In the genomic region with DNA sequence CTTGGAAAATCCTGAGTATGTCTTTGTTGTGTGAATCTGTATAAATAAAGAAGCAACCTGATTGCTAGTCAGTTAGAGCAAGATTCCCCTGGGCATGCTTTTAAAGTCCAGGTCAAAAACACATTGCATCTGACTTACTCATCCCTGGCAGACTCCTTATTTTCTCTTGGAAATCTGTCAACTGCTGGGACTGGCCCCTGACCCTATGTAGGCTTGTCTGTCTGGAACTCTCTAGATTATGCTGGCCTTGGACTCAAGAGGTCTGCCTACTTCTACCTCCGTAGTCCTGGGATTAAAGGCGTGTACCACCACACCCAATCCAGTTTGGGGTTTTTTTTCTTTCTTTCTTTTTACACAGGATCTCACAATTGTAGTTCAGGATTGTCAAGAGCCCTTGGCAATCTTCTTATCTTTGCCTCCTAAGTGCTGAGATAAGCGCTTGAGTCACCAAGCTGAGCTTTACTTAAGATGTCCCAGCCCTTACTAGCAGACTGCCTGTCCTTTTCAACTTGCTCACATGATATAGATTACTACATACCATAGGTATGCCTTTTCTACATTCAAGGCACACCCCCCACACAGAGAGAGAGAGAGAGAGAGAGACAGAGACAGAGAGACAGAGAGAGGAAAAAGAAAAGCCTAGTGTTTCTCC, we compare ENCODE assay signal across 13 mouse cellular contexts. TPM values are rescaled to one million over a fixed set of nuclear protein-coding genes. Genes with fewer than 3 reads are reported as not detected.
DNase-seq lines count a peak whose midpoint lies in the region; ATAC-seq and TF ChIP-seq lines count a peak whose summit lies in the region.
"Had no signal": no experiment of that assay in that cellular context is flagged by ENCODE, and none has a peak within 500 bp of the region (broad histone marks: within the 10 kb centered on the region; RNA-seq: fewer than 3 reads in every experiment).

No protein-coding gene starts in this region.

- H3K4me3 ChIP-seq in heart, embryonic 13.5 days = no peak overlapping the region
- no peak overlapping the region for H3K4me3 ChIP-seq in forebrain, embryonic 13.5 days
- no peak overlapping the region for H3K4me3 ChIP-seq in liver, postnatal 0 days (ENCODE audit: low read depth, low read length)
- H3K4me3 ChIP-seq in hindbrain, embryonic 11.5 days (ENCODE audit: low read depth, low read length) = no peak overlapping the region

- 0 out of 2 replicates have a peak overlapping the region, but pooled peaks have one; percentile 26 for H3K27ac ChIP-seq in heart, embryonic 13.5 days (replicated peaks)
- H3K27ac ChIP-seq in forebrain, embryonic 13.5 days = no peak overlapping the region
- H3K27ac ChIP-seq in liver, postnatal 0 days (ENCODE audit: low read depth) = no peak overlapping the region
- no peak overlapping the region for H3K27ac ChIP-seq in hindbrain, embryonic 11.5 days (ENCODE audit: low read depth, low read length)

- H3K4me2 ChIP-seq in heart, embryonic 13.5 days = no peak overlapping the region
- no peak overlapping the region for H3K4me2 ChIP-seq in forebrain, embryonic 13.5 days
- H3K4me2 ChIP-seq in liver, postnatal 0 days (ENCODE audit: low read depth, low read length) = no peak overlapping the region
- no peak overlapping the region for H3K4me2 ChIP-seq in hindbrain, embryonic 11.5 days (replicated peaks; ENCODE audit: low read depth, low read length)
- H3K4me2 ChIP-seq: liver, embryonic 11.5 days had no signal

- TF ChIP-seq CTCF in liver, postnatal 0 days (IDR thresholded peaks at IDR 0.05; ENCODE audit: low read depth) = no peak

- DNase-seq in heart, postnatal 10 days = no peak
- DNase-seq in 3134 (ENCODE audit: extremely low read depth, insufficient read length, low spot score) = peak; percentile 7
- DNase-seq in Muller cell, postnatal 12 days (ENCODE audit: inconsistent ontology term) = peak; percentile 61
- DNase-seq in lung, postnatal 10 days = peak; percentile 45
- DNase-seq in liver, postnatal 0 days = no peak
- no peak for DNase-seq in hindbrain, embryonic 11.5 days (ENCODE audit: low spot score)
- DNase-seq: adrenal gland, postnatal 25 days; layer of hippocampus, adult 9-11 months; right cerebral cortex, postnatal 4 days had no signal

- intact Hi-C loops in heart, postnatal 10 days (cut with DNase I) = no loop called here

- no peak for TF ChIP-seq EP300 in liver, postnatal 0 days (IDR thresholded peaks at IDR 0.05; ENCODE audit: low read depth)

- peaks cover 25% of the 10 kb centered on the region for H3K4me1 ChIP-seq in heart, embryonic 13.5 days
- no peaks in the 10 kb centered on the region for H3K4me1 ChIP-seq in forebrain, embryonic 13.5 days
- H3K4me1 ChIP-seq in liver, postnatal 0 days (ENCODE audit: insufficient read depth) = no peaks in the 10 kb centered on the region; the same call in 1 of the 2 replicates
- H3K4me1 ChIP-seq in hindbrain, embryonic 11.5 days (replicated peaks; ENCODE audit: control insufficient read depth, insufficient read depth, low read length) = no peaks in the 10 kb centered on the region

- H3K27me3 ChIP-seq in heart, embryonic 13.5 days (replicated peaks) = no peaks in the 10 kb centered on the region
- no peaks in the 10 kb centered on the region for H3K27me3 ChIP-seq in forebrain, embryonic 13.5 days
- no peaks in the 10 kb centered on the region for H3K27me3 ChIP-seq in liver, postnatal 0 days (ENCODE audit: insufficient read depth, low read length)
- no peaks in the 10 kb centered on the region for H3K27me3 ChIP-seq in hindbrain, embryonic 11.5 days (ENCODE audit: control insufficient read depth, insufficient read depth, low read length)

- WGBS in heart, embryonic 13.5 days = 25% methylated on average over 3 of the region's 3 CpGs
- 90% methylated on average over 3 of the region's 3 CpGs for WGBS in forebrain, embryonic 13.5 days
- WGBS in liver, postnatal 0 days (ENCODE audit: insufficient replicate concordance) = 54% methylated on average over 3 of the region's 3 CpGs
- 80% methylated on average over 3 of the region's 3 CpGs for WGBS in hindbrain, embryonic 11.5 days

- H3K9ac ChIP-seq in heart, embryonic 13.5 days = no peak overlapping the region
- H3K9ac ChIP-seq in forebrain, embryonic 13.5 days = no peak overlapping the region
- H3K9ac ChIP-seq in liver, postnatal 0 days (replicated peaks) = no peak overlapping the region
- no peak overlapping the region for H3K9ac ChIP-seq in hindbrain, embryonic 11.5 days (ENCODE audit: low read depth, low read length)

- H3K9me3 ChIP-seq in heart, embryonic 13.5 days = no peaks in the 10 kb centered on the region
- H3K9me3 ChIP-seq in forebrain, embryonic 13.5 days (replicated peaks) = no peaks in the 10 kb centered on the region
- no peaks in the 10 kb centered on the region for H3K9me3 ChIP-seq in liver, postnatal 0 days (ENCODE audit: low read length)
- no peaks in the 10 kb centered on the region for H3K9me3 ChIP-seq in hindbrain, embryonic 11.5 days (ENCODE audit: control insufficient read depth, low read length)

- no peak for ATAC-seq in heart, embryonic 13.5 days (ENCODE audit: extremely low read depth, insufficient number of reproducible peaks, low FRiP score, low TSS enrichment)
- no peak for ATAC-seq in forebrain, embryonic 13.5 days
- ATAC-seq in liver, postnatal 0 days = no peak
- no peak for ATAC-seq in hindbrain, embryonic 11.5 days (ENCODE audit: low FRiP score)
- ATAC-seq: hindbrain, embryonic 16.5 days had no signal

- no peaks in the 10 kb centered on the region for H3K36me3 ChIP-seq in heart, embryonic 13.5 days
- H3K36me3 ChIP-seq in forebrain, embryonic 13.5 days (ENCODE audit: poor library complexity, severe bottlenecking) = no peaks in the 10 kb centered on the region
- no peaks in the 10 kb centered on the region for H3K36me3 ChIP-seq in liver, postnatal 0 days (replicated peaks; ENCODE audit: insufficient read depth, low read length)
- no peaks in the 10 kb centered on the region for H3K36me3 ChIP-seq in hindbrain, embryonic 11.5 days (ENCODE audit: control insufficient read depth, insufficient read depth, low read length)

RNA-seq across cellular contexts. Expression of gene Ypel5, which starts 8.1 kb away (rescaled TPM):
- 63.9 and 66.8 TPM in 2 replicates for polyA plus RNA-seq in heart, embryonic 13.5 days (2015; fragmentation: Nextera tagmentation; extraction: Ambion mirVana)
- total RNA-seq in heart, postnatal 10 days (2021) = 10 to 100 TPM; 38.4 to 46.2 TPM
- polyA plus RNA-seq in forebrain, embryonic 13.5 days (2015; fragmentation: Nextera tagmentation; extraction: Ambion mirVana) = 86.1 and 90.3 TPM in 2 replicates
- 59.4 and 59.7 TPM in 2 replicates for polyA plus RNA-seq in liver, postnatal 0 days (2015; fragmentation: Nextera tagmentation; extraction: Ambion mirVana)
- polyA plus RNA-seq in hindbrain, embryonic 11.5 days (2014; fragmentation: Nextera tagmentation; extraction: Ambion mirVana) = 79.3 and 80.4 TPM in 2 replicates

Comparison
In these comparisons a context has a peak if more than half of its experiments do, and no peak if none do; other contexts are left out.
1. DNase-seq: peak in 3134 (single experiment), Muller cell, postnatal 12 days (single experiment) and lung, postnatal 10 days (single experiment); none in heart, postnatal 10 days (0 of 2), liver, postnatal 0 days (single experiment) and hindbrain, embryonic 11.5 days (single experiment).